Mouse (Mus musculus): ENCODE results near the gene Arid1b. TPM values are rescaled to one million over a fixed set of nuclear protein-coding genes. Genes with fewer than 3 reads are reported as not detected.

The Arid1b gene
- polyA plus RNA-seq, 1 experiment from 2014 or later: 8.7 TPM

DNA sequence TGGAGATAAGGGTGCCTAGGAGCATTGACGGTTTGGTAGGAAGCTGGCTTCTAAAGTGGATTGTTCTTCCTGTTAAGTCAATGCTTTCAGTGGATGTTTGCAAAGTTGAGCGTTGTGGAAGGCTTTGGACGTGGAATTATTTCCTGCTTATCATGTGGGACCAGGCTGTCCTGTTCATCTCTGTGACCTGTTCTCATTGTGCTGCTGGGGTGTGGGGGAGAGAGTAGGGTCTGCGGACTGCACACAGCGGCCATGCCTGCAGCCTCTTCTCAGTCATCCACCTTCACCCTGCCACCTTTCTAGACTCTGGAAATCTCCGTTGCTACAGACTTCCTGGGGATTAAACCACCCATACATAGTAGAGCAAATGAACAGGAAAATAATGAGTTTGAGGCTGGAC lies 160.2 kb downstream of the Arid1b start:
- Histone ChIP-seq H3K27ac (ENCODE audit: poor library complexity, severe bottlenecking) (no peak overlapping the region), H3K4me1 (replicated peaks) (peaks cover 16% of the 10 kb centered on the region), H3K9ac (no peak overlapping the region), H3K9me3 (replicated peaks) (no peaks in the 10 kb centered on the region), H3K36me3 (0 out of 2 replicates have a peak, but pooled peaks cover 1% of the 10 kb centered on the region), H3K27me3 (replicated peaks) (no peaks in the 10 kb centered on the region), H3K4me3 (no peak overlapping the region), H3K4me2 (no peak overlapping the region)
- ATAC-seq (ENCODE audit: insufficient number of reproducible peaks, low FRiP score): no peak; the same call in 1 of the 2 replicates
- 54% methylated on average over 6 of the region's 6 CpGs for WGBS

DNA sequence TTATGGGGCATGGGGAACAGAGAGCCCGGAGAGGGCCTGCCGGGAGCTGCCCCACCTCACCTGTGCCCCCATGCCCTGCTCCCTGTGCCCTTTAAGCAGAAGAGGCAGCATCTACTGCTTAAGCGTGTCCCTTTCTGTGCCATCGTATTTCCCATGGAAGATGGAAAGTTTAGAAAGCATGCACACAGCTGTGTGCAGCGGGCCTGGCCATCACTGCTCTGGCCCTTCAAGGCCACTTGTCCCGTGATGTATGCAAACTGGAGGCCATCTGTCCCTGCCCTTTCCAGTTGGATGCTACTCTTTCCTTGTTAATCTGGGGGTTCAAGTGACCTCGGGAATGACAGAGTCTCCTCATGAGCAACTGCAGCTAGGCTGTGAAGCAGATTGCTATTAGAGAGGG lies 163.5 kb downstream of the Arid1b start:
- 0 out of 2 replicates have a peak, but pooled peaks cover 4% of the 10 kb centered on the region for H3K36me3 ChIP-seq
- H3K4me3 ChIP-seq: no peak overlapping the region
- no peaks in the 10 kb centered on the region for H3K9me3 ChIP-seq (replicated peaks)
- H3K4me1 ChIP-seq (replicated peaks): peaks cover 8% of the 10 kb centered on the region
- ATAC-seq (ENCODE audit: insufficient number of reproducible peaks, low FRiP score): no peak
- H3K27me3 ChIP-seq (replicated peaks): no peaks in the 10 kb centered on the region
- H3K4me2 ChIP-seq: no peak overlapping the region
- 89% methylated on average over 7 of the region's 7 CpGs for WGBS
- H3K9ac ChIP-seq: no peak overlapping the region
- H3K27ac ChIP-seq (ENCODE audit: poor library complexity, severe bottlenecking): no peak overlapping the region

DNA sequence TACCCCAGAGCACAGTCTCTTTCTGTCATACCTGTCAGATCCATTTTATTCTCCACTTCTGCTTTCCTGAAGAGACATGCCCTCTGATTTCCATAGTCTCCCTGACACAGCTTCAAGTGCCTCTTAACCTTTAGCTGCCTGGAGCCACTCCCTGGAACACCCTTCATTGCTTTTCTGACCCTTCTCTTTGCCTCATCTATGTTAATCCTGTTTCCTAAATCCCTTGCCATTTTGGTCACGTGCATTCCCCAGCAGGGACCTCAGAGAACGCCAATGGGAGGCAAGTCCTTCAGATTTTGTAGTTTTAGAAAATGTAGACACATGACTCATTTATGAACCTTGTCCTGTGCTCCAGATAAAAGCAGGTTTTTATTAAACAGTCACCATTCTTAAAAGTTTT lies 168.4 kb downstream of the Arid1b start:
- Histone ChIP-seq H3K27ac (ENCODE audit: poor library complexity, severe bottlenecking) (no peak overlapping the region), H3K36me3 (0 out of 2 replicates have a peak, but pooled peaks cover 4% of the 10 kb centered on the region), H3K4me1 (replicated peaks) (peaks cover 30% of the 10 kb centered on the region), H3K27me3 (replicated peaks) (no peaks in the 10 kb centered on the region), H3K9me3 (replicated peaks) (no peaks in the 10 kb centered on the region), H3K4me2 (no peak overlapping the region), H3K9ac (no peak overlapping the region), H3K4me3 (no peak overlapping the region)
- 60% methylated on average over 2 of the region's 2 CpGs for WGBS
- no peak for ATAC-seq (ENCODE audit: insufficient number of reproducible peaks, low FRiP score)

DNA sequence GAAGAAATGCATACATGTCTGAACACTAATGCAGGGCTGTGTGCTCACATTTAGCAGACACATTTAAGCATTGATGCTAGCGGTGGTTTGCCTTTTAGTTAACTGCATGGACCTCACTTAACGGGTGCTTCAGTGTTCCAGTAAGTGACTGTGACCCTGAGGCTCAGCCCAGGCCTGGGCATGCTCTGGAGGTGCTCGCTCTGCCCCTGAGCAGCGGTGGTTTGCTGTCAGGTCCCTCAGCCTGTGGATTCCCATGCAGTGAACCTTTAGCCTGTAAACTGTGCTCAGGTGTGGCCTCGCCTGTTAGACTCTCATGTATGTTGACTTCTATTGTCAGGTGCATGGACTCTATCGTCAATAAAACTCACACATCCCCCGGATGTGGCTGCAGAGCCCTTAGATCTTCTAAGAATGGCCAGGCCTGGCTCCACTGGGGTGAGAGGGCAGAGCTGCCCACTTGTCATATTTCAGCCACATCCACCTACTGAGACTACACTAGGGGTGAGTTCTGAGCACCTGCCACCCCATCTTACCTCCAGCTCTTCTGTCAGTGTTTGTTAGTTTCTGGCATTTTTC lies 169.2 kb downstream of the Arid1b start:
- H3K4me1 ChIP-seq (replicated peaks): peaks cover 36% of the 10 kb centered on the region
- no peak overlapping the region for H3K27ac ChIP-seq (ENCODE audit: poor library complexity, severe bottlenecking)
- no peak for ATAC-seq (ENCODE audit: insufficient number of reproducible peaks, low FRiP score)
- 85% methylated on average over 7 of the region's 7 CpGs for WGBS
- no peaks in the 10 kb centered on the region for H3K9me3 ChIP-seq (replicated peaks)
- H3K27me3 ChIP-seq (replicated peaks): no peaks in the 10 kb centered on the region
- H3K4me2 ChIP-seq: no peak overlapping the region
- no peak overlapping the region for H3K4me3 ChIP-seq
- no peak overlapping the region for H3K9ac ChIP-seq
- 0 out of 2 replicates have a peak, but pooled peaks cover 4% of the 10 kb centered on the region for H3K36me3 ChIP-seq

DNA sequence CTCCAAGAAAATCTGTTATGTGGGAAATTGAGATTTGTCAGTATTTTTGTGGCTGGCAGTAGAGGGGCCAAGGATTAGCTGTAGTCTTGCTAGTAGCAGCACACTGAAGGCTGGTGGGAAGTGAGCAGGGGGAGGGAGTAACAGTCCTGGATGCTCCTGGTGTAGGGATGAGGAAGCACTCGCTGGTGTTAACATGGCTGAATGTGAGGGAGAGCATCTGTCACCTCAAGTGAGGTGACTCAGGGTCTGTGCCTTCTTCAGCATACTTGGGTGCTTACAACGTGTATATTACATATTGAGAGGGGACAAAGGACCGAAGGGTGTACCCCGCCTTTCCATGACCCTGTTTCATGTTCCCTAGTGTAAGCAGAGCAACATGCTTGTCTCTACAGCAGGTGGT lies 170.7 kb downstream of the Arid1b start:
- ATAC-seq (ENCODE audit: insufficient number of reproducible peaks, low FRiP score): no peak
- 80% methylated on average over 4 of the region's 4 CpGs for WGBS

DNA sequence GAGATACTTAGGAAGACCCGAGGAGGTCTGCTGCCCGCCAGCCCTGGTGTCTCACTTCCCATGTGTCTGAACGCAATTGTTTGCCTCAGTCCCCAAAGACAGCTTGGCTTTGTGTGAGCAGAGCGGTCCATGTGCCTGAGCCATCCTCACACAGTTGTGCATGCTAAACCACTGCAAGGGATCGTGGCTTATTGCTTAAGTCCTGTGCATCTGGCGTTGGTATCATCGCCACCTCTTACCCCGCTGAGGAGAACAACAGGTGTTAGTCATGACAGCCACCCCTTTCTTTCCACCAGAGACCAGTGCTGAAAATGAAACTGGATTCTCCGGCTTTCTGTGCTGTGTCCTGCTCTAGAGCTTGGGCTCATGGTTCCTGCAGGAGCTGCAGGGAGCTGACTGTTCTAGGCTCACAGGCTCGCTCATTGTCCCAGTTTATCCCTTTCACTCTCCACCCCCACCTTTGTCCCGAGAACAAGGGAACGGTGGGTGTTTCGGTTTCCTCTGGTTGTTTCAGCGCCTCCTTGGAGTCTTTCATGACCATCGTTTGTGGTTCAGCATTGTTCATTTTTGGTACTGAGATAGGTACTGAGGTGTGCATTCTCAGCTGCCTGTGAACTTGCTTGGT lies 171.2 kb downstream of the Arid1b start:
- Histone ChIP-seq H3K36me3 (no peaks in the 10 kb centered on the region), H3K9me3 (replicated peaks) (no peaks in the 10 kb centered on the region), H3K27me3 (replicated peaks) (no peaks in the 10 kb centered on the region), H3K4me2 (no peak overlapping the region), H3K4me1 (replicated peaks) (peaks cover 50% of the 10 kb centered on the region), H3K9ac (no peak overlapping the region), H3K27ac (ENCODE audit: poor library complexity, severe bottlenecking) (no peak overlapping the region), H3K4me3 (no peak overlapping the region)
- ATAC-seq (ENCODE audit: insufficient number of reproducible peaks, low FRiP score): no peak
- WGBS: 85% methylated on average over 15 of the region's 15 CpGs

More for the DNA sequence above, 170.7 kb downstream of the Arid1b start:
- Histone ChIP-seq H3K4me3 (no peak overlapping the region), H3K27ac (ENCODE audit: poor library complexity, severe bottlenecking) (no peak overlapping the region), H3K4me1 (replicated peaks) (peaks cover 49% of the 10 kb centered on the region), H3K9me3 (replicated peaks) (no peaks in the 10 kb centered on the region), H3K9ac (no peak overlapping the region), H3K36me3 (no peaks in the 10 kb centered on the region), H3K27me3 (replicated peaks) (no peaks in the 10 kb centered on the region), H3K4me2 (no peak overlapping the region)

DNA sequence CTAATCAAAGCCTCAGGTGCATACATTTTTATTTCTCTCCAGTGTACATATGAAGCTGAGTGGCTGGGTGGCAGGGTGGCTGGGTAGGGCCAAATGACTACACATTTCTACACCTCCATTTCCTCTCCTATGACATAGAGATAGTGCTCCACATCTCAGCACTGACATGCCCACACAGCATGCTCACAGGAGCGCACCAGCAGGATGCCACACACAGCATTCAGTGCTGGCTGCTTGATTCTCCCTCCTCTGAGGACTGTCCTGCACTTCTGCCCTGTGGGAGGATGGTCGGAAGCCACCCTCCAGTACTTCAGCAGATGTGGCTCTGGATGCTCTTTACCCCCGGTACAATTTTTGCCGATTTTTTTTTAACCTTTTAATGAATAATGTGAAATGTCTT lies 172.0 kb downstream of the Arid1b start:
- Histone ChIP-seq H3K4me3 (no peak overlapping the region), H3K9ac (no peak overlapping the region), H3K4me1 (replicated peaks) (peaks cover 50% of the 10 kb centered on the region), H3K9me3 (replicated peaks) (no peaks in the 10 kb centered on the region), H3K27me3 (replicated peaks) (no peaks in the 10 kb centered on the region), H3K4me2 (no peak overlapping the region), H3K27ac (ENCODE audit: poor library complexity, severe bottlenecking) (no peak overlapping the region), H3K36me3 (no peaks in the 10 kb centered on the region)
- no peak for ATAC-seq (ENCODE audit: insufficient number of reproducible peaks, low FRiP score)
- 85% methylated on average over 4 of the region's 4 CpGs for WGBS

DNA sequence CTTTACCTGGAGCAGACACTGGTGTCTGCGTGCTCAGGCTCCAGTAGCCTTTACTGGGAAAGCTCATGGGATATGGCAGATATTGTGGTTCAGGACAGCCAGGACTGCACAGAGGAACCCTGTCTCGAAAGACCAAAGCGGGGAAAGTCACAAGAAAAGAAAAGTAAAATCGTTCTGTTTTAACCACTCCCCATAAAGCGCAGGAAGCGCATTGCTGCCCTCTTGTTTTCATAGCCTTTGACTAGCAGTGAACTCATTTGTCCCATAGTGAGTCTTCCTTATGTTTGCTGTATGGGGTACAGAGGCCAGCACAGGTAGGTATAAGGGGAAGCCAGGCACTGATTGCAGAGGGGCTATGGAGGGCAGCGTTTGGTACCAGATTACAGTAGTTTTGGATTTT lies 173.9 kb downstream of the Arid1b start:
- Histone ChIP-seq H3K4me1 (replicated peaks) (peaks cover 48% of the 10 kb centered on the region), H3K27ac (ENCODE audit: poor library complexity, severe bottlenecking) (no peak overlapping the region), H3K4me3 (no peak overlapping the region), H3K4me2 (no peak overlapping the region), H3K9me3 (replicated peaks) (no peaks in the 10 kb centered on the region), H3K27me3 (replicated peaks) (no peaks in the 10 kb centered on the region), H3K9ac (no peak overlapping the region), H3K36me3 (no peaks in the 10 kb centered on the region)
- WGBS: 85% methylated on average over 7 of the region's 7 CpGs
- no peak for ATAC-seq (ENCODE audit: insufficient number of reproducible peaks, low FRiP score)

DNA sequence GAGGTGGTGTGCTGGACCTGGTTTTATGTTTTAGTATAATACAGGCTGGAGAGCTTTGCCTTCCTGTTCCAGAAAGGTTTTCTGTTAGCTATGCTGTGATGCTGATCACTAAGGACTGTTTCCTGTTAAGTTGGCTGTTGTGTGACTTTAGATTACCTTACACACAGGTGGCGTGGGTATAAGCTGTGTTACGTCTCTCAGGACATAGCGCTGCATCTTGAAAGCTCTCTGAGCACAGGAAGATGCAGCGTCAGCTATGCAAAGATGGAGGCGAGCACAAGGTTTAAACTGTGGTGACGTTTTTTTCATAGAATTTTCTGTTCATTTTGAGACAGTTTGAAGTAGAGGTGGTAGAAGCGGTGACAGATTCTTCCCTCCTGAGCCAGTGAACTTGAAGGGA lies 174.5 kb downstream of the Arid1b start:
- Histone ChIP-seq H3K9me3 (replicated peaks) (no peaks in the 10 kb centered on the region), H3K4me3 (no peak overlapping the region), H3K27ac (ENCODE audit: poor library complexity, severe bottlenecking) (no peak overlapping the region), H3K4me1 (replicated peaks) (peaks cover 45% of the 10 kb centered on the region), H3K36me3 (no peaks in the 10 kb centered on the region), H3K4me2 (no peak overlapping the region), H3K9ac (no peak overlapping the region), H3K27me3 (replicated peaks) (no peaks in the 10 kb centered on the region)
- WGBS: 86% methylated on average over 7 of the region's 7 CpGs
- no peak for ATAC-seq (ENCODE audit: insufficient number of reproducible peaks, low FRiP score)

DNA sequence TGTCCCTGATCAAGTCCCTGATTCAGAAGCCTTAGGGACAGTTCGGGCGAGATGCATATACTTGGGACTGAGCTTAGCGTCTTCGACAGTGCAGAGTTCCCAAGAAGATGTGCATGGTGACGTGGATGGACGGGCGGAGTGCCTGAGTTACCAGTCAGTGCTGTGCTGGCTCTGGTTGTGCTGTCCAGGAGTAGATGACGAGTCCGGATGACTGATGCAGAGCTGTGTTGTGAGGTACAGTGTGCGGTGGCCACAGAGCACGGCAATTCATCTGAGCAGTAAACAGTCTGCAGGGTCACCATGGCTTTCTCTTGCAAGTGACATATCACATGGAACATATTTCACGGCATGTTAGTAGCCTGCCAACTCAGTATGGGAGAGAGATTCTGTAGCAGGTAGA lies 176.2 kb downstream of the Arid1b start:
- Histone ChIP-seq H3K9ac (no peak overlapping the region), H3K4me3 (no peak overlapping the region), H3K4me2 (no peak overlapping the region), H3K9me3 (replicated peaks) (no peaks in the 10 kb centered on the region), H3K36me3 (no peaks in the 10 kb centered on the region), H3K27ac (ENCODE audit: poor library complexity, severe bottlenecking) (no peak overlapping the region), H3K4me1 (replicated peaks) (peaks cover 43% of the 10 kb centered on the region), H3K27me3 (replicated peaks) (no peaks in the 10 kb centered on the region)
- 88% methylated on average over 12 of the region's 12 CpGs for WGBS
- no peak for ATAC-seq (ENCODE audit: insufficient number of reproducible peaks, low FRiP score)

DNA sequence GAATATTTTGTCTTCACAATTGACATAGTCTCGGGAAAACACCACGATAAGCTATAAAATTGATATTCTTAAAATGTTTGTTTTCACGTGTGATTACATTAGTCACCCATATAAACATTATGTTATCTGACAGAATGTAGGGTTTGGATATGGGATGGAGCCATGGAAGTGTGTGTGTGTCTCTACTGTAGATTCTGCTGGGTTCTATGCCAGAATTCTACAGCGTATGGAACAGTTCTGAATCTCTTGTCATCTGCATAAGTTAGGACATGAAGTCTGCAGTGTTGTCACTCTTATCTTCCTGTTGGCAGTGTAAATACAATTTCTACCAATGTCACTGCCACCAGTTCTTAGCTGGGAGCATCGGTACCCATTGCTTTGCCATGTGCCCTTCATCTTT lies 177.3 kb downstream of the Arid1b start:
- Histone ChIP-seq H3K36me3 (no peaks in the 10 kb centered on the region), H3K9me3 (replicated peaks) (no peaks in the 10 kb centered on the region), H3K4me2 (no peak overlapping the region), H3K27me3 (replicated peaks) (no peaks in the 10 kb centered on the region), H3K9ac (no peak overlapping the region), H3K4me3 (no peak overlapping the region), H3K27ac (ENCODE audit: poor library complexity, severe bottlenecking) (no peak overlapping the region), H3K4me1 (replicated peaks) (peaks cover 51% of the 10 kb centered on the region)
- WGBS: 86% methylated on average over 5 of the region's 5 CpGs
- no peak for ATAC-seq (ENCODE audit: insufficient number of reproducible peaks, low FRiP score)
